Mouse (Mus musculus): Measurements from ENCODE around the gene Spen. TPM values are rescaled to one million over a fixed set of nuclear protein-coding genes. Genes with fewer than 3 reads are reported as not detected.

The Spen gene
- total RNA-seq, 2 experiments from 2014 or later: 54.6 to 60.6 TPM

Other genes starting within 250 kb of the Spen start
- gene Epha2, start 237.4 kb downstream of the Spen start, total RNA-seq (2021): 1 to 10 TPM in 1 of 2 experiments, under 1 TPM in 1; 0.82 to 1.2 TPM
- 1 to 10 TPM; 3.1 to 3.5 TPM for gene Fam131c, start 170.4 kb downstream of the Spen start, total RNA-seq (2021)
- gene Clcnka, start 139.9 kb downstream of the Spen start, total RNA-seq (2021): not detected
- not detected for gene Clcnkb, start 122.6 kb downstream of the Spen start, total RNA-seq (2021)
- gene Hspb7, start 117.8 kb downstream of the Spen start, total RNA-seq (2021): under 1 TPM; 0.39 to 0.66 TPM
- gene Srarp, start 102.5 kb downstream of the Spen start, total RNA-seq (2021): 1 to 10 TPM; 4.7 to 6.0 TPM
- gene Zbtb17, start 93.9 kb downstream of the Spen start, total RNA-seq (2021): 10 to 100 TPM; 42.1 to 43.3 TPM
- 1 to 10 TPM in 1 of 2 experiments, under 1 TPM in 1; 0.96 to 1.6 TPM for gene Fblim1, start 67.5 kb upstream of the Spen start, total RNA-seq (2021)
- under 1 TPM; 0.85 TPM for gene Tmem82, start 80.0 kb upstream of the Spen start, total RNA-seq (2021)
- 1 to 10 TPM; 3.0 to 3.2 TPM for gene Slc25a34, start 85.2 kb upstream of the Spen start, total RNA-seq (2021)
- gene Plekhm2, start 126.3 kb upstream of the Spen start, total RNA-seq (2021): 10 to 100 TPM; 74.6 to 75.2 TPM
- 1 to 10 TPM in 1 of 2 experiments, under 1 TPM in 1; 0.30 to 2.4 TPM for gene Rsc1a1, start 147.0 kb upstream of the Spen start, total RNA-seq (2021)
- 10 to 100 TPM; 39.8 to 41.1 TPM for gene Ddi2, start 184.8 kb upstream of the Spen start, total RNA-seq (2021)
- gene Agmat, start 208.1 kb upstream of the Spen start, total RNA-seq (2021): under 1 TPM; 0.60 to 0.94 TPM